Mouse (Mus musculus): ENCODE results near the gene Fcgr2b. TPM values are rescaled to one million over a fixed set of nuclear protein-coding genes. Genes with fewer than 3 reads are reported as not detected.

The Fcgr2b gene
- polyA plus RNA-seq, 1 experiment from 2014 or later, result 0.59 TPM

DNA sequence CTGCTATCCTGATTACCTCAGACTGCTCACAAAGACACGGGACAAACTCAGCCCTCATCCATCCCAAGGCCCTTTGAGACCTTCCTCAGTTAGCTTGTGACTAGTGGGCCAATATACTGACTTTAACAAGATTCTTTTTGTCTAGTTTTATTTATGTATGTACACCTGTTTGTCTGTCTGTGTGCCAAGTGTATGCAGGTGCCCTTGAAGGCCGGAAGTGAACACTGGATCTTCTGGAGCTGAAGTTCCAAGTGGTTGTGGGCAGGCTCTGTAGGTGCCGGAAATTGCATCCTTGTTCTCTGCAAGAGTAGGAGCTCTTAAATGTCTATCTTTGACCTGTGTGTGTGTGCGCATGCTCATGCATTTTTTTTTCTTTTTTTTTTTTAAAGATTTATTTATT is 47.1 kb downstream of the Fcgr2b start:
- Histone ChIP-seq H3K4me1 (ENCODE audit: control insufficient read depth, insufficient read depth, low read length) (no peaks in the 10 kb centered on the region), H3K27me3 (ENCODE audit: control insufficient read depth, insufficient read depth, low read length) (no peaks in the 10 kb centered on the region), H3K4me3 (ENCODE audit: low read depth, low read length) (no peak overlapping the region), H3K4me2 (no peak overlapping the region), H3K9ac (ENCODE audit: low read depth, low read length) (no peak overlapping the region), H3K27ac (ENCODE audit: low read depth, low read length) (no peak overlapping the region), H3K9me3 (replicated peaks; ENCODE audit: control insufficient read depth, low read length) (no peaks in the 10 kb centered on the region), H3K36me3 (ENCODE audit: control insufficient read depth, insufficient read depth, low read length) (no peaks in the 10 kb centered on the region)
- ATAC-seq (replicated peaks; ENCODE audit: insufficient number of reproducible peaks, low FRiP score, low TSS enrichment), result no peak
- WGBS (ENCODE audit: insufficient replicate concordance), result 82% methylated on average over 4 of the region's 4 CpGs

DNA sequence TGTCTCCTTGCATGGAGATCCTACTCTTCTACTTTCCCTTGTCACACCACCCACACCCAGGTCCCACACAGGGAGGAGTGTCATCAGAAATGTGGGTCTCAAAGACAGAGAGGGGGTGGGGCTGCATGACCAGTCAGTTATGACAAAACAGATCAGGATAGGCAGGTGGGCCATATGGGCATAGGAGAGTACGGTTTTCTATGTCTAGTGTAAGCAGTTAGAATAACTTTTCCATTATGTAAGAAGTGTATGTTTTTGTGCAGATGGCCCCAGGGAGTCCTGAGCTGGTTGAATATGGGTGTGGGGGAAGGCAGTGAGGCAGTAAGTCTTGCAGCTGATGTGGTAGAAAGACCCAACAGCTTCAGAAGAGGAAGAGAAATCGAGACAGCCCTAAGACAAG is 47.9 kb downstream of the Fcgr2b start:
- no peak overlapping the region for H3K4me3 ChIP-seq (ENCODE audit: low read depth, low read length)
- no peak overlapping the region for H3K4me2 ChIP-seq
- no peak overlapping the region for H3K27ac ChIP-seq (ENCODE audit: low read depth, low read length)
- no peaks in the 10 kb centered on the region for H3K9me3 ChIP-seq (replicated peaks; ENCODE audit: control insufficient read depth, low read length)
- no peaks in the 10 kb centered on the region for H3K27me3 ChIP-seq (ENCODE audit: control insufficient read depth, insufficient read depth, low read length)
- 65% methylated on average over 2 of the region's 2 CpGs for WGBS (ENCODE audit: insufficient replicate concordance)
- no peaks in the 10 kb centered on the region for H3K36me3 ChIP-seq (ENCODE audit: control insufficient read depth, insufficient read depth, low read length)
- H3K4me1 ChIP-seq (ENCODE audit: control insufficient read depth, insufficient read depth, low read length), result no peaks in the 10 kb centered on the region
- no peak overlapping the region for H3K9ac ChIP-seq (ENCODE audit: low read depth, low read length)
- ATAC-seq (replicated peaks; ENCODE audit: insufficient number of reproducible peaks, low FRiP score, low TSS enrichment), result no peak

DNA sequence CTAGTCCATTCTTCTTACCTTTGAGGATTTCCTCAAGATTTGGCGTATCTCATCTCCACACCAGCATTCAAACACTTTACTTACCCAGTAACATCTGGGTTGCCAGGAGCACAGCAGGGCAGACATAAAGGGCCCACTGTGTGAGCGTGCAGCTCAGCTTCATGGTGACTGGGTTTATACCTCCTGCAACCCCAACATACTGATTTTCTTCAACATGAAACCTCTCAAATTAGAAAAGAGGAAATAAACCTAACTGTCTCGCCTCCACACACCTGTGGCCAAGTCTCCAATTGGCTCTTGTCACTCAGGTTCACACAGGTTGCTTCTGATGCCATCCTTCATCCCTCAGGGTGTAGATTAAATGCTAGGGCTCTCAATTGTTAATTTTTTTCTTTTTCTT is 49.0 kb downstream of the Fcgr2b start, which contains the start of gene Fcrla:
Gene Fcrla, minus strand, starts transcription at position 206 of the 400 bp plus-strand sequence.
- ATAC-seq (replicated peaks; ENCODE audit: insufficient number of reproducible peaks, low FRiP score, low TSS enrichment), result no peak
- H3K4me3 ChIP-seq (ENCODE audit: low read depth, low read length), result no peak within 1 kb of the TSS
- H3K4me1 ChIP-seq (ENCODE audit: control insufficient read depth, insufficient read depth, low read length), result no peaks in the 10 kb centered on the region
- no peak within 1 kb of the TSS for H3K27ac ChIP-seq (ENCODE audit: low read depth, low read length)
- no peak within 1 kb of the TSS for H3K4me2 ChIP-seq
- H3K27me3 ChIP-seq (ENCODE audit: control insufficient read depth, insufficient read depth, low read length), result no peaks in the 10 kb centered on the region
- no peaks in the 10 kb centered on the region for H3K9me3 ChIP-seq (replicated peaks; ENCODE audit: control insufficient read depth, low read length)
- WGBS (ENCODE audit: insufficient replicate concordance), result 70% methylated on average over 3 of the region's 3 CpGs
- no peak within 1 kb of the TSS for H3K9ac ChIP-seq (ENCODE audit: low read depth, low read length)
- no peaks in the 10 kb centered on the region for H3K36me3 ChIP-seq (ENCODE audit: control insufficient read depth, insufficient read depth, low read length)

DNA sequence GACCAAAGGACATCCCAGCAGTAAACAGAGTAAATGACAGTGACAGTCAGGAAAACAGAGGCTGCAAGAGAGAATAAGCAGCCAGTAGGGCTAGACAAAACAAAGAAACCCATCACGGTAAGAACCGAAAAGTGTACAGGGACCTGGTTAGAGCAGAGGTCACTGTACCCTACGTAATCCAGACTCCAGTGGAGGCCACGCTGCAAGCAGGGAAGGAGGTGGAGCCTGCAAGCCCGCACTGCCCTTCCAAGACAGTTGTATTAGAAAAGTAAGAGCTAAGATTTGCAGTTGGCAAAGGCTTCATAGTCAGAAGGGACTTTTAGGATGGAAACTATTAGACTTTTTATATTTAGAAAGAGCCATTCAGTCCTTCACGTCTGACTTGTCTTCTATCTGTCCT is 49.4 kb downstream of the Fcgr2b start:
- H3K4me1 ChIP-seq (ENCODE audit: control insufficient read depth, insufficient read depth, low read length), result no peaks in the 10 kb centered on the region
- ATAC-seq (replicated peaks; ENCODE audit: insufficient number of reproducible peaks, low FRiP score, low TSS enrichment), result no peak
- no peaks in the 10 kb centered on the region for H3K9me3 ChIP-seq (replicated peaks; ENCODE audit: control insufficient read depth, low read length)
- H3K9ac ChIP-seq (ENCODE audit: low read depth, low read length), result no peak overlapping the region
- no peak overlapping the region for H3K4me3 ChIP-seq (ENCODE audit: low read depth, low read length)
- H3K27me3 ChIP-seq (ENCODE audit: control insufficient read depth, insufficient read depth, low read length), result no peaks in the 10 kb centered on the region
- no peak overlapping the region for H3K27ac ChIP-seq (ENCODE audit: low read depth, low read length)
- WGBS (ENCODE audit: insufficient replicate concordance), result 60% methylated on average over 6 of the region's 6 CpGs
- H3K36me3 ChIP-seq (ENCODE audit: control insufficient read depth, insufficient read depth, low read length), result no peaks in the 10 kb centered on the region
- H3K4me2 ChIP-seq, result no peak overlapping the region

DNA sequence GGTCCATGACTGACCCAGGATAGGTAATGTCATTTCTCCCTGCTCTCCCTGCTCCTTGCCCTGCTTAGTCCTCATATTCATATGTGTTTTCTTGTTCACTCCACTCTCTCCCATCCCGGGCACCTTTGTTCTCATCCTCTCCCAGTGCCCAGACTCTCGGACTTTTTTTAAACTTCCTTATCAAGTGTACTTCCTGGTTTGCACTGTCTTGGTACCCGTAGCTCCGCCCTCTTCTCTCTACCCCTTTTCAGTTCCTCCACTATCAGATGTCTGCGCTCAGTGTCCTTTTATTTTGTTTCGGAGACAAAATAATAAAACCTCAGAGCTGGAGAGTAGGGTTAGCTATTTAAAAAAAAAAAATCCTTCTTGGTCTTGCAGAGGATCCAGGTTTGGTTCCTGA is 51.9 kb downstream of the Fcgr2b start:
- Histone ChIP-seq H3K27me3 (ENCODE audit: control insufficient read depth, insufficient read depth, low read length) (0 out of 2 replicates have a peak, but pooled peaks cover 4% of the 10 kb centered on the region), H3K4me1 (ENCODE audit: control insufficient read depth, insufficient read depth, low read length) (no peaks in the 10 kb centered on the region), H3K9ac (ENCODE audit: low read depth, low read length) (no peak overlapping the region), H3K4me3 (ENCODE audit: low read depth, low read length) (no peak overlapping the region), H3K4me2 (no peak overlapping the region; the same call in 1 of the 2 replicates), H3K27ac (ENCODE audit: low read depth, low read length) (no peak overlapping the region), H3K9me3 (replicated peaks; ENCODE audit: control insufficient read depth, low read length) (no peaks in the 10 kb centered on the region), H3K36me3 (ENCODE audit: control insufficient read depth, insufficient read depth, low read length) (no peaks in the 10 kb centered on the region)
- ATAC-seq (replicated peaks; ENCODE audit: insufficient number of reproducible peaks, low FRiP score, low TSS enrichment), result no peak
- 54% methylated on average over 6 of the region's 6 CpGs for WGBS (ENCODE audit: insufficient replicate concordance)

DNA sequence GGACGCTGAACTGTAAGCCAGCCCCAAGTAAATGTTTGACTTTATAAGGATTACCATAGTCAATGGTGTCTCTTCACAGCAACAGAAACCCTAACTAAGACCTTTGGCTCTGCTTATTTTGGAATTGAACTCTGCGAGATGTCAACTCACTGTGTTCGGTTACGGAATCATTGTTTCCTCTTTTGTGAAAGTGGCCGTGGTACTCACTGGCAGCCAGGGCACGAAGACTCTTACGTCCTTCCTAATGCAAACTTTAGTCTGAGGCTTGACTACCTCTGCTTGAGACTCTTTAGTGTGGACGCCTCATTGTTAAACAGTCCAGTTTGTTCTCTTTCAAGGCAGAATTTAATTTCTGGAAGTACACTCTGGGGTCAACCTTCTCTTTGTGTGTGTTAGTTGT is 57.0 kb downstream of the Fcgr2b start:
- H3K9ac ChIP-seq (ENCODE audit: low read depth, low read length), result no peak overlapping the region
- no peaks in the 10 kb centered on the region for H3K36me3 ChIP-seq (ENCODE audit: control insufficient read depth, insufficient read depth, low read length)
- ATAC-seq (replicated peaks; ENCODE audit: insufficient number of reproducible peaks, low FRiP score, low TSS enrichment), result no peak
- no peak overlapping the region for H3K27ac ChIP-seq (ENCODE audit: low read depth, low read length)
- H3K4me2 ChIP-seq, result no peak overlapping the region
- WGBS (ENCODE audit: insufficient replicate concordance), result 91% methylated on average over 8 of the region's 8 CpGs
- H3K4me3 ChIP-seq (ENCODE audit: low read depth, low read length), result no peak overlapping the region
- H3K4me1 ChIP-seq (ENCODE audit: control insufficient read depth, insufficient read depth, low read length), result no peaks in the 10 kb centered on the region
- peaks cover 4% of the 10 kb centered on the region; the same call in 1 of the 2 replicates for H3K27me3 ChIP-seq (ENCODE audit: control insufficient read depth, insufficient read depth, low read length)
- H3K9me3 ChIP-seq (replicated peaks; ENCODE audit: control insufficient read depth, low read length), result no peaks in the 10 kb centered on the region

DNA sequence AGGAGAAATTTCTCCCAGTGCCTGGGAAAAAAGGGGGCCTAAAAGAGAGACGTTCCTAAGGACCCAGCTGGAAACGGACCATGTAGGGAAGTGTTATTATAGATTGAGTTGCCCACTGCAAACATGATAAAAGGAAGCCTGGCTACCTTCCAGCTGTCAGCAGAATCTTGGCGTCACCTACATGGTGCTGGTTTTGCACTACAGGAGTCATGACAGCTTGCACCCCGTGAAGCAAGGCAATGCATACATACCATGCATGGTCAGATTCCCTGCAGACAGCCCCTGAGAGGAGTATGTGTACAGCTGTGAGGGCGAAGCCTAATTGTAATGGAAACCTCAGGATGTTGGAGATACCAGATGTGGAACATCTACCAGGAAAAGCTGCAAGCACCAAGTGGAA is 60.7 kb downstream of the Fcgr2b start:
- Histone ChIP-seq H3K4me3 (ENCODE audit: low read depth, low read length) (no peak overlapping the region), H3K27me3 (ENCODE audit: control insufficient read depth, insufficient read depth, low read length) (peaks cover 12% of the 10 kb centered on the region), H3K9me3 (replicated peaks; ENCODE audit: control insufficient read depth, low read length) (no peaks in the 10 kb centered on the region), H3K9ac (ENCODE audit: low read depth, low read length) (no peak overlapping the region), H3K4me2 (no peak overlapping the region), H3K4me1 (ENCODE audit: control insufficient read depth, insufficient read depth, low read length) (no peaks in the 10 kb centered on the region), H3K27ac (ENCODE audit: low read depth, low read length) (0 out of 2 replicates have a peak overlapping the region, but pooled peaks have one; percentile 35), H3K36me3 (ENCODE audit: control insufficient read depth, insufficient read depth, low read length) (no peaks in the 10 kb centered on the region)
- ATAC-seq (replicated peaks; ENCODE audit: insufficient number of reproducible peaks, low FRiP score, low TSS enrichment), result peak; percentile 75; the same call in 1 of the 2 replicates
- 23% methylated on average over 5 of the region's 5 CpGs for WGBS (ENCODE audit: insufficient replicate concordance)

DNA sequence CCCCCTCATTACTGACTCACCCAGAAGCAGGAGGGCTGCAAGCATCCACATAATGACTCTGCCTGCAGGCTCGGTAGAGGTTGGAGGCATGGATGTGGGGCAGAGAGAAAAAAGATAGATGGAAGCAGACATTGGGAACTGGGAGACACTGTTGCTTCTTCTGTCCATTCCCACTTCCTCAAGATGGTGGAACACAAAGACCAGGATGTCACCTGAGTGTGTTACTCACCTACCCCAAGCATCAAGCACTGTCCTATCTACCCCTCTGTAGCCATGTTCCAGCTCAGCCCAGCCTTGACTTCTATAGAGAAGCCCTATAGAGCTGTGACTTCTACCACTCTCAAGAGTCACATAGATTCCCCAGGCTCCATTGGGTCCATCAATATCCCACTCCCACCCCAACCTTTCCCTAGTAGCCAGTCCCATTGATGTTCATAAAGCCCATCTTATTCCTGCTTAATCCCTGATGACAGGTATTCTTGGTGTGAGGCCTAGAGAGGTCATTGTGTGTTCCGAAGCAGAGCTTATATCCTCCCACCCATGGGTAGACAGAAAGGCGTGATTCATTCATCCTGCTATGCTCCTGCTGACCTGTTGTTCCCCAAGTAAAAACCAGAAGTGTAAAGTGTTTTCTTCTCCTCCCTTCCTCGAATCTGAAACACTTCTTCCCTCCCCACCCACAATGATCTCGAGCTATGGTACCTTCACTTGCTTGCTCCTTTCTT is 63.3 kb downstream of the Fcgr2b start, which contains the start of gene Fcrlb:
Gene Fcrlb, minus strand, starts transcription at position 51 of the 725 bp plus-strand sequence.
- WGBS (ENCODE audit: insufficient replicate concordance), result 62% methylated on average over 5 of the region's 5 CpGs
- ATAC-seq (replicated peaks; ENCODE audit: insufficient number of reproducible peaks, low FRiP score, low TSS enrichment), result no peak
- peaks cover 32% of the 10 kb centered on the region for H3K27me3 ChIP-seq (ENCODE audit: control insufficient read depth, insufficient read depth, low read length)

More for the DNA sequence above, 63.3 kb downstream of the Fcgr2b start, which contains the start of gene Fcrlb:
- no peaks in the 10 kb centered on the region for H3K9me3 ChIP-seq (replicated peaks; ENCODE audit: control insufficient read depth, low read length)
- no peak within 1 kb of the TSS for H3K9ac ChIP-seq (ENCODE audit: low read depth, low read length)
- peaks cover 2% of the 10 kb centered on the region for H3K4me1 ChIP-seq (ENCODE audit: control insufficient read depth, insufficient read depth, low read length)
- H3K27ac ChIP-seq (ENCODE audit: low read depth, low read length), result no peak within 1 kb of the TSS
- no peak within 1 kb of the TSS for H3K4me2 ChIP-seq
- H3K36me3 ChIP-seq (ENCODE audit: control insufficient read depth, insufficient read depth, low read length), result no peaks in the 10 kb centered on the region
- no peak within 1 kb of the TSS for H3K4me3 ChIP-seq (ENCODE audit: low read depth, low read length)

Data from heart, embryonic 11.5 days (tissue).